Mouse (Mus musculus): ENCODE data around the gene Kif26a.

DNA sequence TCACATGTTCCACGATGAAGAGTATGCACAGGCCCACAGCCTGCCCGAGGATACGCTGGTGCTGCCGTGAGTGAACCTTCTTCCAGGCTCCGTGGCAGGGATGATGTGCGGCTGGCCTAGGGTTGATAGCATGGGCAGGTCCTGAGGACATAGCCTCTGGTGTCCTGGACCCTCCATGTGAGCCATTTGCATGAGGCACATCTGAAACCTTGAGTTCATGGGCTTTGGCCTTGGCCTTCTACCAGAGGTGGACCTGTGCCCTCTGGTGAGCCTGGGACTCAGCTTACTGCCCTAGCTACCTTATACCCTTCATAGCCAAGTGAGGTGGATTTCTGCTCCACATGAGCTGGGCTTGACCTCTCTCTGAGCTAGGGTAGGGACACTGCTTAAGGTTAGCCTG, 33.8 kb upstream of the Kif26a start:
- no peak for TF ChIP-seq CTCF (IDR thresholded peaks at IDR 0.05; ENCODE audit: insufficient read depth, low read length)
- no peak for TF ChIP-seq POLR2A (IDR thresholded peaks at IDR 0.05; ENCODE audit: borderline replicate concordance, extremely low read depth, low read depth, low read length)

All from lung, adult 2 months (tissue).